Mouse (Mus musculus) kidney, adult 2 months (tissue): ENCODE results near the gene Cdc20b.

Source experiments
- CTCF ChIP-seq: fragments of 200-500 bp; conservative IDR thresholded peaks from 2 replicates; pipeline ENCODE4 v1.5.1; 2011; ENCODE audit warnings: low read depth, mild to moderate bottlenecking, control low read depth, low read length, moderate library complexity, mixed read lengths; ENCODE audit not compliant: insufficient read depth, insufficient read length
- POLR2A ChIP-seq: fragments of 200-500 bp; IDR thresholded peaks from one replicate; pipeline ENCODE4 v1.6.1; 2011; ENCODE audit warnings: low read depth, low read length, control low read depth

- TF ChIP-seq POLR2A = no peak
- no peak for TF ChIP-seq CTCF
These were observed 2.9 kb upstream of the Cdc20b start for GRCm38 (mm10) chr13:113031792-113032571.
